Mouse (Mus musculus) MEL (cell line): ENCODE results near the gene App. TPM values are rescaled to one million over a fixed set of nuclear protein-coding genes. Genes with fewer than 3 reads are reported as not detected.

Experiments
- DNase-seq: peaks from one replicate; pipeline ENCODE4 v3.0.0; 2011; ENCODE audit warnings: low read depth, low spot score
- H3K27ac ChIP-seq: 2 replicates; pipeline ENCODE4 v1.5.1; 2012; ENCODE audit warnings: low read depth, mild to moderate bottlenecking, control low read depth, low read length, moderate library complexity; ENCODE audit not compliant: control insufficient read depth
- H3K27me3 ChIP-seq, 2 experiments: fragments of 150-350 bp in 1 of 2; sonication (generic) in 1 of 2; 2 replicates each; pipeline ENCODE4 v1.6.1; 2012; ENCODE audit warnings: low read length in 2 of 2, mild to moderate bottlenecking in 2 of 2, improper control_type of control experiment in 1 of 2, moderate library complexity in 1 of 2; ENCODE audit not compliant: insufficient read depth in 2 of 2, control insufficient read depth in 1 of 2
- H3K36me3 ChIP-seq, 2 experiments: 2 replicates each; pipeline ENCODE4 v1.6.1; 2012 to 2014; ENCODE audit warnings: low read length in 2 of 2, improper control_type of control experiment in 1 of 2, inconsistent platforms in 1 of 2, mild to moderate bottlenecking in 1 of 2; ENCODE audit not compliant: insufficient read depth in 2 of 2, control insufficient read depth in 1 of 2
- H3K4me1 ChIP-seq, 2 experiments: fragments of 150-350 bp in 1 of 2; sonication (generic) in 1 of 2; 2 replicates each; pipeline ENCODE4 v1.6.1; 2012; ENCODE audit warnings: low read length in 2 of 2, improper control_type of control experiment in 1 of 2, mild to moderate bottlenecking in 1 of 2; ENCODE audit not compliant: insufficient read depth in 2 of 2, control insufficient read depth in 1 of 2
- H3K4me3 ChIP-seq, 2 experiments: fragments of 150-350 bp in 1 of 2; sonication (generic) in 1 of 2; 2 replicates each; pipeline ENCODE4 v1.5.1; 2012; ENCODE audit warnings: low read depth in 2 of 2, low read length in 2 of 2, mild to moderate bottlenecking in 2 of 2, moderate library complexity in 2 of 2, control low read depth in 1 of 2, improper control_type of control experiment in 1 of 2; ENCODE audit not compliant: control insufficient read depth in 1 of 2, insufficient read depth in 1 of 2
- H3K79me2 ChIP-seq: 2 replicates; pipeline ENCODE4 v1.6.1; 2012; ENCODE audit warnings: mild to moderate bottlenecking, low read length, moderate library complexity; ENCODE audit not compliant: control insufficient read depth, poor library complexity, insufficient read depth
- H3K9ac ChIP-seq: 2 replicates; pipeline ENCODE4 v1.6.1; 2012; ENCODE audit warnings: low read depth, mild to moderate bottlenecking, control low read depth, low read length, moderate library complexity; ENCODE audit not compliant: control insufficient read depth, poor library complexity, severe bottlenecking
- H3K9me3 ChIP-seq: fragments of 150-350 bp; sonication (generic); replicated peaks from 2 replicates; pipeline ENCODE4 v1.6.1; 2012; ENCODE audit warnings: mild to moderate bottlenecking, low read length, improper control_type of control experiment, moderate library complexity; ENCODE audit not compliant: insufficient read depth
- BHLHE40 ChIP-seq: IDR thresholded peaks from 2 replicates; pipeline ENCODE4 v1.6.1; 2012; ENCODE audit warnings: low read depth, mild to moderate bottlenecking, inconsistent platforms, low read length, improper control_type of control experiment, borderline replicate concordance
- CHD1 ChIP-seq: IDR thresholded peaks from 2 replicates; pipeline ENCODE4 v1.6.1; 2012; ENCODE audit warnings: low read depth, mild to moderate bottlenecking, inconsistent platforms, low read length, improper control_type of control experiment
- CHD2 ChIP-seq: IDR thresholded peaks from 2 replicates; pipeline ENCODE4 v1.6.1; 2011; ENCODE audit warnings: low read length, improper control_type of control experiment
- E2F4 ChIP-seq: IDR thresholded peaks from 2 replicates; pipeline ENCODE4 v1.6.1; 2011; ENCODE audit warnings: low read depth, low read length, improper control_type of control experiment, borderline replicate concordance
- ETS1 ChIP-seq: IDR thresholded peaks from 2 replicates; pipeline ENCODE4 v1.6.1; 2012; ENCODE audit warnings: low read depth, mild to moderate bottlenecking, inconsistent platforms, low read length, improper control_type of control experiment, moderate library complexity
- GATA1 ChIP-seq: IDR thresholded peaks from 2 replicates; pipeline ENCODE4 v1.6.1; 2011; ENCODE audit warnings: low read depth, low read length, improper control_type of control experiment
- HCFC1 ChIP-seq: IDR thresholded peaks from 2 replicates; pipeline ENCODE4 v1.6.1; 2012; ENCODE audit warnings: low read depth, mild to moderate bottlenecking, inconsistent platforms, low read length, improper control_type of control experiment, moderate library complexity
- JUND ChIP-seq: IDR thresholded peaks from 2 replicates; pipeline ENCODE4 v1.6.1; 2011; ENCODE audit warnings: low read depth, mild to moderate bottlenecking, improper control_type of control experiment, low read length
- MAX ChIP-seq: IDR thresholded peaks from 2 replicates; pipeline ENCODE4 v1.6.1; 2011; ENCODE audit warnings: low read length, improper control_type of control experiment
- MAZ ChIP-seq: IDR thresholded peaks from 2 replicates; pipeline ENCODE4 v1.6.1; 2012; ENCODE audit warnings: low read depth, mild to moderate bottlenecking, inconsistent platforms, low read length, improper control_type of control experiment
- MXI1 ChIP-seq: IDR thresholded peaks from 2 replicates; pipeline ENCODE4 v1.6.1; 2011; ENCODE audit warnings: mild to moderate bottlenecking, low read depth, low read length, improper control_type of control experiment
- MYC ChIP-seq: IDR thresholded peaks from 2 replicates; pipeline ENCODE4 v1.6.1; 2011; ENCODE audit warnings: low read depth, mild to moderate bottlenecking, low read length, improper control_type of control experiment, moderate library complexity
- NELFE ChIP-seq: IDR thresholded peaks from 2 replicates; pipeline ENCODE4 v1.6.1; 2011; ENCODE audit warnings: low read depth, low read length, improper control_type of control experiment
- NRF1 ChIP-seq: IDR thresholded peaks from 2 replicates; pipeline ENCODE4 v1.6.1; 2014; ENCODE audit warnings: low read depth, mild to moderate bottlenecking, inconsistent platforms, low read length, improper control_type of control experiment, moderate library complexity; ENCODE audit not compliant: poor library complexity, insufficient read depth, severe bottlenecking
- POLR2A ChIP-seq, 2 experiments: IDR thresholded peaks; 2 replicates each; pipeline ENCODE4 v1.6.1; 2011 to 2012; ENCODE audit warnings: low read length in 2 of 2, mild to moderate bottlenecking in 2 of 2, control low read depth in 1 of 2, improper control_type of control experiment in 1 of 2, low read depth in 1 of 2, moderate library complexity in 1 of 2; ENCODE audit not compliant: control insufficient read depth in 1 of 2, insufficient read depth in 1 of 2, poor library complexity in 1 of 2
- RAD21 ChIP-seq: IDR thresholded peaks from 2 replicates; pipeline ENCODE4 v1.6.1; 2011; ENCODE audit warnings: mild to moderate bottlenecking, low read depth, low read length, improper control_type of control experiment
- RCOR1 ChIP-seq: IDR thresholded peaks from 2 replicates; pipeline ENCODE4 v1.6.1; 2012; ENCODE audit warnings: low read depth, mild to moderate bottlenecking, inconsistent platforms, low read length, improper control_type of control experiment
- TCF12 ChIP-seq: IDR thresholded peaks from 2 replicates; pipeline ENCODE4 v1.6.1; 2014; ENCODE audit warnings: low read depth, mild to moderate bottlenecking, inconsistent platforms, low read length, improper control_type of control experiment, moderate library complexity
- UBTF ChIP-seq: IDR thresholded peaks from 2 replicates; pipeline ENCODE4 v1.6.1; 2012; ENCODE audit warnings: low read depth, mild to moderate bottlenecking, inconsistent platforms, low read length, improper control_type of control experiment, moderate library complexity, borderline replicate concordance; ENCODE audit not compliant: insufficient read depth
- USF2 ChIP-seq, 2 experiments: IDR thresholded peaks; 2 replicates each; pipeline ENCODE4 v1.6.1; 2011 to 2012; ENCODE audit warnings: improper control_type of control experiment in 2 of 2, low read length in 2 of 2, borderline replicate concordance in 1 of 2, inconsistent platforms in 1 of 2, low read depth in 1 of 2, mild to moderate bottlenecking in 1 of 2; ENCODE audit not compliant: insufficient read depth in 1 of 2
- ZMIZ1 ChIP-seq: IDR thresholded peaks from 2 replicates; pipeline ENCODE4 v1.6.1; 2012; ENCODE audit warnings: low read depth, mild to moderate bottlenecking, inconsistent platforms, low read length, improper control_type of control experiment, moderate library complexity
- ZNF384 ChIP-seq: IDR thresholded peaks from 2 replicates; pipeline ENCODE4 v1.6.1; 2012; ENCODE audit warnings: low read depth, mild to moderate bottlenecking, inconsistent platforms, low read length, improper control_type of control experiment
- polyA plus RNA-seq, 2 experiments: library from polyadenylated mRNA; stranded (reverse) in 1 of 2; unstranded in 1 of 2; fragments of >175 nt in 1 of 2; fragments of >200 nt in 1 of 2; gene quantifications; 2 replicates each; pipeline versions ENCODE4 v1.2.1 to v1.2.4; 2012; ENCODE audit warnings: low replicate concordance in 2 of 2, low read depth in 1 of 2; ENCODE audit not compliant: insufficient read length in 2 of 2, insufficient read depth in 1 of 2, missing spikeins in 1 of 2
- total RNA-seq: library from RNA; depleted of rRNA; stranded (reverse); fragments of 300-350 nt; gene quantifications from 2 replicates; pipeline ENCODE4 v1.2.3, GENCODE M21; 2012

Gene App
- total and polyA plus RNA-seq, 3 experiments = not detected

GRCm38 (mm10) chr16:84987724-84988287, 185.8 kb downstream of the App start:
- Histone ChIP-seq H3K9ac (no peak overlapping the region), H3K4me3 (no peak overlapping the region), H3K4me1 (no peaks in the 10 kb centered on the region), H3K36me3 (no peaks in the 10 kb centered on the region), H3K27ac (no peak overlapping the region), H3K79me2 (no peaks in the 10 kb centered on the region), H3K9me3 (no peaks in the 10 kb centered on the region), H3K27me3 (no peaks in the 10 kb centered on the region)
- TF ChIP-seq ZNF384 = no peak
- no peak for TF ChIP-seq HCFC1
- no peak for TF ChIP-seq MYC
- TF ChIP-seq ETS1 = no peak
- TF ChIP-seq NELFE = no peak
- no peak for TF ChIP-seq CHD1
- TF ChIP-seq GATA1 = no peak
- TF ChIP-seq POLR2A (IDR thresholded peaks at IDR 0.05; ENCODE audit: control insufficient read depth in 1 of 2, insufficient read depth in 1 of 2, low read depth in 1 of 2, low read length in 2 of 2, poor library complexity in 1 of 2) = no peak
- TF ChIP-seq CHD2 = no peak
- TF ChIP-seq NRF1 = no peak
- no peak for TF ChIP-seq UBTF
- TF ChIP-seq E2F4 = no peak
- TF ChIP-seq ZMIZ1 = no peak
- TF ChIP-seq RCOR1 = no peak
- TF ChIP-seq MXI1 = no peak
- TF ChIP-seq RAD21 = no peak
- no peak for TF ChIP-seq MAX
- no peak for TF ChIP-seq MAZ
- TF ChIP-seq USF2 (IDR thresholded peaks at IDR 0.05; ENCODE audit: borderline replicate concordance in 1 of 2, insufficient read depth in 1 of 2, low read depth in 1 of 2, low read length in 2 of 2) = no peak
- no peak for DNase-seq

- no peaks in the 10 kb centered on the region for H3K4me1 ChIP-seq
- no peaks in the 10 kb centered on the region for H3K36me3 ChIP-seq
- no peak overlapping the region for H3K27ac ChIP-seq
- DNase-seq = no peak
- H3K79me2 ChIP-seq = no peaks in the 10 kb centered on the region
- H3K27me3 ChIP-seq = no peaks in the 10 kb centered on the region
- TF ChIP-seq POLR2A (IDR thresholded peaks at IDR 0.05; ENCODE audit: control insufficient read depth in 1 of 2, insufficient read depth in 1 of 2, low read depth in 1 of 2, low read length in 2 of 2, poor library complexity in 1 of 2) (no peak), ETS1 (no peak), MAX (no peak), TCF12 (no peak), JUND (no peak), BHLHE40 (no peak), NRF1 (no peak), GATA1 (no peak)
- no peaks in the 10 kb centered on the region for H3K9me3 ChIP-seq
- no peak overlapping the region for H3K4me3 ChIP-seq
- H3K9ac ChIP-seq = no peak overlapping the region
Measured at GRCm38 (mm10) chr16:84986016-84986631, 187.4 kb downstream of the App start.
